Mouse (Mus musculus) neutrophil, adult 5-6 weeks (primary cell): ENCODE measurements around the gene Gm10277. TPM values are rescaled to one million over a fixed set of nuclear protein-coding genes. Genes with fewer than 3 reads are reported as not detected.

Source experiments
- ATAC-seq: fragments of 151-379, 151-347 bp; 2 replicates; pipeline ENCODE4 v1.8.0; 2017; ENCODE audit warnings: mild to moderate bottlenecking, moderate TSS enrichment; ENCODE audit not compliant: insufficient number of reproducible peaks, poor library complexity, low FRiP score, severe bottlenecking; ENCODE audit errors: extremely low read depth
- total RNA-seq: library from RNA; stranded (forward); fragments of 200-1000 nt; gene quantifications from 2 replicates; pipeline ENCODE4 v1.2.3, GENCODE M21; 2017

Gm10277 gene
- total RNA-seq, 1 experiment from 2014 or later, result not detected

DNA sequence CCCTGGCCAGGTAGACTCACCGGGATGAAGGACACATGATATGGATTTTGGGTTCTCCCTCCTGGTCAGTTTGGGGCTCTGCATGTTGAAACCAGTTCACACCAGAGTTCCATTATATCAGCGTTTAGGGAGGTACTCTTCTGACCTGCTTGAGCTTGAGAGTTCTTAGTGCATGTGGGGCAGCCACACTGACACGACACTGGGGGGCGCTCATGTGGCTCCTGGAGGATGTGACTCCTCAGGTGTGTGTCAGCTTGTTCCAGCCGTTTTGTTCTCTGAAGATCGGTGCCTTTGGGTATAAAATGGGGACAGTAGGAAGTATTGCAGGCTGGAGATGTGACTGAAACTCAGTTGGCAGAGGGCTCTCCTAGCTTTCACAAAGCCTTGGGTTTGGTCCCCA lies 43.6 kb downstream of the Gm10277 start:
- ATAC-seq, result 0 out of 2 replicates have a peak, but pooled peaks have one; percentile 36

DNA sequence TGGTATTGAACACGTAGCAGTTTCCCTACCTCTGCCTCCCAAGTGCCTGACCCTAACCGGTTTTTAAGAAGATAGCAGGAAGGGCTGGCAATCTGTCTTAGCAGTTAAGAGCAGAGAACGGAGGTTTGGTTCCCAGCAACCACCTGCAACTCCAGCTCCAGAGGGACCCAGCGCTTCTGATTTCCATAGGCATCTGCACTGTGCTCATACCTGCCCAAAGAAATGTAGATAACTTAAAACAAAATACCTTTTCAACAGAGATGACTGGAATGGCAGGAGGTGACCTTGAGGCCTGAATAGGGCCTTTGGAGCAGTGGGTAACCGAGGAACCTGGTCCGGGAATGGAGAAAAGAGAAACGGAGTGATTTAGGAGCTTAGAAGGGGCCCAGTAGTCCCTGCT lies 49.0 kb downstream of the Gm10277 start:
- no peak for ATAC-seq

DNA sequence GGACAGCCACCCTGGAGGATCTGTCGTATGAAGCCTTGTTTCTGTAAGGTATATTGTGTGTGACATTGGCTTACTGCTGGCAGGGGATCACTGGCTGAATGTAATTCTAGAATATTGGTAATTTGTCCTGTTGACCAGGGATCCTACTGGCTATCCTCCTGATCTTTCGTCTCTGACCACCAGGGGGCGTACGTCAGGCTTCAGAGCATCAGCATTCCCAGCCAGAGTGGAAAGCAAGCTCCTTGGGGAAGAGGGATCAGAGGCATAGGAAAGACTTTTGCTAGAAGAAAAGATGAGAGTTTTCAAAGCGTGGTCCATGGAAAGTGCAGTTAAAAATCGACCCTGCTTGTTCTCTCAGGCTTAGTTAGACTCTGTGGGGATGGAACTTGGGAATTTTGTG lies 50.3 kb downstream of the Gm10277 start:
- ATAC-seq, result peak; percentile 48; the same call in 1 of the 2 replicates

Other genes starting within 250 kb of the Gm10277 start
- 84.1 and 92.2 TPM in 2 replicates for gene Taok1, start 179.9 kb downstream of the Gm10277 start, total RNA-seq
- gene Nufip2, start 101.6 kb downstream of the Gm10277 start, total RNA-seq, result 176 and 178 TPM in 2 replicates
- not detected in 2 replicates for gene Cryba1, start 62.5 kb downstream of the Gm10277 start, total RNA-seq
- gene Myo18a, start 24.5 kb downstream of the Gm10277 start, total RNA-seq, result 104 and 109 TPM in 2 replicates
- gene Pipox, start 106.3 kb upstream of the Gm10277 start, total RNA-seq, result not detected in 2 replicates
- gene Sez6, start 143.1 kb upstream of the Gm10277 start, total RNA-seq, result not detected in 2 replicates
- 87.8 and 113 TPM in 2 replicates for gene Phf12, start 195.0 kb upstream of the Gm10277 start, total RNA-seq
- 0.61 and 1.2 TPM in 2 replicates for gene Dhrs13, start 244.5 kb upstream of the Gm10277 start, total RNA-seq